Mouse (Mus musculus) embryonic facial prominence, embryonic 15.5 days (tissue): Measurements from ENCODE around the gene Zfp868. TPM values are rescaled to one million over a fixed set of nuclear protein-coding genes. Genes with fewer than 3 reads are reported as not detected.
"Not testable (repeated sequence)": the region's sequence is repeated elsewhere in the genome, so short reads cannot be mapped to it uniquely, and the experiment has no call there.

Experiments used
- ATAC-seq: fragments of 200-750 bp; cut with Nextera tagmentation; 2 replicates; pipeline ENCODE4 v1.8.0; 2017; ENCODE audit warnings: low read depth, moderate TSS enrichment; ENCODE audit not compliant: insufficient number of reproducible peaks, low FRiP score, low TSS enrichment
- H3K27ac ChIP-seq: fragments of 300-500 bp; sonication (generic); replicated peaks from 2 replicates; pipeline ENCODE4 v1.5.1; 2015; ENCODE audit warnings: mild to moderate bottlenecking, inconsistent platforms
- H3K27me3 ChIP-seq: fragments of 300-500 bp; sonication (generic); 2 replicates; pipeline ENCODE4 v1.6.1; 2015; ENCODE audit warnings: inconsistent platforms
- H3K36me3 ChIP-seq: fragments of 300-500 bp; sonication (generic); 2 replicates; pipeline ENCODE4 v1.6.1; 2015; ENCODE audit warnings: mild to moderate bottlenecking, inconsistent platforms
- H3K4me1 ChIP-seq: fragments of 300-500 bp; sonication (generic); 2 replicates; pipeline ENCODE4 v1.6.1; 2015; ENCODE audit warnings: inconsistent platforms
- H3K4me2 ChIP-seq: fragments of 300-500 bp; sonication (generic); replicated peaks from 2 replicates; pipeline ENCODE4 v1.6.1; 2015; ENCODE audit warnings: mild to moderate bottlenecking, inconsistent platforms
- H3K4me3 ChIP-seq: fragments of 300-500 bp; sonication (generic); replicated peaks from 2 replicates; pipeline ENCODE4 v1.5.1; 2015; ENCODE audit warnings: mild to moderate bottlenecking, inconsistent platforms
- H3K9ac ChIP-seq: fragments of 300-500 bp; sonication (generic); 2 replicates; pipeline ENCODE4 v1.6.1; 2015; ENCODE audit warnings: inconsistent platforms
- H3K9me3 ChIP-seq: fragments of 300-500 bp; sonication (generic); replicated peaks from 2 replicates; pipeline ENCODE4 v1.6.1; 2016; ENCODE audit warnings: inconsistent platforms
- WGBS: fragments of 180-500 bp; shearing (Covaris S2); methylation state at CpG from one replicate; pipeline ENCODE4 v1.1.7; 2015; 5-methylcytosine and 5-hydroxymethylcytosine counted together
- polyA plus RNA-seq: library from polyadenylated mRNA; unstranded; fragments of >200 nt; fragmentation: Nextera tagmentation; extraction: Ambion mirVana; gene quantifications from 2 replicates; pipeline ENCODE4 v1.2.1, GENCODE M21; 2015

Zfp868 gene
- 20.7 and 23.9 TPM in 2 replicates for polyA plus RNA-seq

DNA sequence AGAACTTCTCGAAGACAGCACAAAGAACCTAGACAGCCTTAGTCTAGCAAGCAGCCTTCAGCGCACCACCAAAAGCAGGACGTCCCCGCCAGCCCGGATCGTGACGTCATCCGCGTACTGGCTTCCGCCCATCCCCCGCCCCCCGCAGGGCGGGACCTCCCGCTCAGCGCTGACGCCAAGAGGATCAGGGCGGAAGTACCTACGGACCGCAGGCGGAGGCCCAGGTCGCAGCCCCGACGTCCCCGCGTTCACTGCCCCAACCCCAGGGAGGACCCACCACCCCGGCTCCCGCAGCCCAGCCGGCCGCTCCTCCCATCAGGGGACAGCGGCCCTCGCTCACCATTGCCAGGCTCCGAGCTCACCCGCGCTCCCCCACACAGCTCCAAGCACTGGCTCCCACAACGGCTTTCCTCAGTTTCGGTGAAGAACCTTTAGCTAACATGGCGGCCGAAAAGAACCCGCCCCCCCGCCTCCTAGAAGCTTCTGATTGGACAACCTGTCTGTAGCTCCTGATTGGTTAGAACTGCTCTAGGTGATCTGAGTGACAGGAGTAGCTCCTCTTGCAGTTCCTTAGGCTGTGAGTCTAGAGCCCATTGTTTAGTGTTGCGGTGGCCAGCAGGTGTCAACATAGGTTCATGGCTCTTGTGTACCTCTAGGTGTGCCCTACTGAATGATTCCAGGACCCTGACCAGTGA, at the start of gene Zfp868:
Gene Zfp868 (minus strand): TSS at position 454 of the 695 bp plus-strand sequence.
- WGBS: under 1% methylated on average over 41 of the region's 41 CpGs

DNA sequence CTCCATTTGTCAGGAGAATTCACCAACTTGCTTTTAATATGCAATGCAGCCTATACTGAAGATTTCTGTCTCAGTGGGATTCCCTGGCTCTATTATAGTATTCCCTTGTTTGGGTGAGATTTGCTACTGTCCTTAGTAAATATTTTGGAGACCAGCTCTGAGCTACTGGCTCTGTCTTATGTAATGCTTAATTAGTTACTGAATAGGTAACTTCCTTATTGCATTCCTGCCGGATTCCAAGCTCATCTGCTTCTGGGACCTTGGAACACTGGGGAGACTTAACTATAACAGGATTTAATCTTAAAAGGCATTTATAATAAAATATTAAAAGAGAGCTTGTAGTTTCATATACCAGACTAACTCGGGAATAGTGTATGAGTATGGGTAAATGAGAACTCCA, 39.7 kb upstream of the Zfp868 start:
- H3K9ac ChIP-seq, H3K4me3 ChIP-seq, H3K9me3 ChIP-seq, H3K27me3 ChIP-seq, H3K27ac ChIP-seq, H3K4me1 ChIP-seq, H3K4me2 ChIP-seq, ATAC-seq: not testable (repeated sequence)
- H3K36me3 ChIP-seq: peaks cover 25% of the 10 kb centered on the region
- WGBS: 79% methylated on average over 2 of the region's 2 CpGs

More for the DNA sequence above, at the start of gene Zfp868:
- peak; percentile 99 for ATAC-seq
- Histone ChIP-seq H3K4me2 (peak within 1 kb of the TSS; percentile 48), H3K27ac (peak within 1 kb of the TSS; percentile 99), H3K4me3 (peak within 1 kb of the TSS; percentile 88), H3K4me1 (peaks cover 8% of the 10 kb centered on the region; the same call in 1 of the 2 replicates), H3K36me3 (peaks cover 3% of the 10 kb centered on the region; the same call in 1 of the 2 replicates), H3K9ac (peak within 1 kb of the TSS; percentile 91), H3K27me3 (no peaks in the 10 kb centered on the region), H3K9me3 (no peaks in the 10 kb centered on the region)

DNA sequence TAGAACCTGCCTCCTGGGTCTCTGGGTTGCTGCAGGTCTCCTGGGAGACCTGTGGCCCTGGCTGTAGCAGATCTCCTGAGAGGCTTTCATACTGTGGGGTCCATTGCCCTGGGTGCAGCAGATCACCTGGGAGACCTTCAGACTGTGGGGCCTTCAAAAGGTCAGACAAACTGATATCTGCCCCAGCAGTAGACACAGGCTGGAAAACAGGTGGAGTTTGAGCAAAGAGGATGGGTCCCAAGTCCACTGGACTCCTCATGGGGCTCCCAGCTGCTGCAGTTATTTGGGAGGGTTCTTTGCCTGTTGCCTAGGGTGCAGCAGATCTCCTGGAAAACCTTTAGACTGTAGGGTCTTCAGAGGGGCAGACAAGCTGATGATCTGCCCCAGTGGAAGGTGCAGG, 35.9 kb upstream of the Zfp868 start:
- H3K27ac ChIP-seq: no peak overlapping the region
- no peak overlapping the region for H3K4me3 ChIP-seq
- H3K4me1 ChIP-seq: no peaks in the 10 kb centered on the region
- no peaks in the 10 kb centered on the region for H3K27me3 ChIP-seq
- H3K4me2 ChIP-seq: no peak overlapping the region
- peaks cover 29% of the 10 kb centered on the region for H3K36me3 ChIP-seq
- no peaks in the 10 kb centered on the region for H3K9me3 ChIP-seq
- H3K9ac ChIP-seq: no peak overlapping the region
- no peak for ATAC-seq

DNA sequence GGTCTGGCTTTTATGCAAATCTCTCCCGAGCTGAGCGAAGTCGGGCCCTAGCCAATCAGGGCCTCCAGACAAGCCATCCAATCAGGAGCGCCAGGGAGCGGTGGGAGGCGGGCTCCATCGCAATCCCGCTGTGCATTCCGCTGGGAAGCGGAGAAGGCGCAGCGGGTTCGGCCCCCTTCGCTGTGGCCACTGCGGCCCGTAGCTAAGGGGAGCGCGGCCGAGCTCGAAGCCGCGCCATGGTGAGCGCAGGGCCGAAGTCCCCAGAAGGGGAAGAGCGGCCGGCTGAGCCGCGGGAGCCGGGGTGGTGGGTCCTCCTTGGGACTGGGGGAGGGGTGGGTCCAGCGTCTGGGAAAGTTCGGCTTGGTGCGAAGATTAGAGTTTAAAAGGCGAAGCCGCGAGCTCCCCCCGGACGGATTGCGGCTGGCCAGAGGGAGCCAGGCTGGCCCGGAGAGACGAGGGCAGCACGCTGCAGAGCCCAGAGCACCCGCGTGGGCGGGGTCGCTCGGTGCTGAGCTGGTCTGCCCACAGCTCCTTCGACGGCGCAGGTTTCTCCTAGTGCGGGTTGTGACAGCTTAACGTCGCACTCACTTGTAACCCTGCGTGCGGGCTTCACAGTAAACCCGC, 29.1 kb upstream of the Zfp868 start, which contains the start of gene Zfp964:
Gene Zfp964 (plus strand): TSS at position 122 of the 624 bp plus-strand sequence.
- peak; percentile 99 for ATAC-seq
- Histone ChIP-seq H3K4me2 (peak within 1 kb of the TSS; percentile 90), H3K9me3 (no peaks in the 10 kb centered on the region), H3K9ac (peak within 1 kb of the TSS; percentile 62), H3K27ac (peak within 1 kb of the TSS; percentile 88), H3K36me3 (no peaks in the 10 kb centered on the region), H3K4me1 (peaks cover 6% of the 10 kb centered on the region; the same call in 1 of the 2 replicates), H3K4me3 (peak within 1 kb of the TSS; percentile 70), H3K27me3 (no peaks in the 10 kb centered on the region)
- under 1% methylated on average over 54 of the region's 55 CpGs for WGBS

DNA sequence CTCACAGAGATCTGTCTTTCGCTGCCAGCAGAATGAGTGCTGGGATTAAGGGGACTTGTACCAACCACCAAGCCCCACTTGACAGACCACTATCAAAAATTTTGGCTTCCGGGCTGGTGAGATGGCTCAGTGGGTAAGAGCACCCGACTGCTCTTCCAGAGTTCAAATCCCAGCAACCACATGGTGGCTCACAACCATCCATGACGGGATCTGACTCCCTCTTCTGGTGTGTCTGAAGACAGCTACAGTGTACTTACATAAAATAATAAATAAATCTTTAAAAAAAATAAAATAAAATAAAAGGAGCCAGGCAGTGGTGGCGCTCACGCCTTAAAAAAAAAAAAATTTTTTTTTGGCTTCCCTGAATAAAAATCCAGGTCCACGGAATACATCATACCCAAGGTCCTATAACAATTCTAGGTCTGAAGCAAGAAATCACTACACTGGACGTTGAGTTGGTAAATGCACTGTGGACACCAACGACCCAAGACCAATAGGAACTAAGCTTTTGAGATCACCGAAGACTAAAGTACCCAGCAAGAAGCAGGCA, 28.5 kb upstream of the Zfp868 start:
- peak overlapping the region; percentile 90 for H3K4me2 ChIP-seq
- no peaks in the 10 kb centered on the region for H3K36me3 ChIP-seq
- H3K9ac ChIP-seq: no peak overlapping the region
- H3K4me1 ChIP-seq: peaks cover 6% of the 10 kb centered on the region; the same call in 1 of the 2 replicates
- no peaks in the 10 kb centered on the region for H3K9me3 ChIP-seq
- no peaks in the 10 kb centered on the region for H3K27me3 ChIP-seq
- H3K27ac ChIP-seq: no peak overlapping the region
- ATAC-seq: no peak
- peak overlapping the region; percentile 70 for H3K4me3 ChIP-seq
- 43% methylated on average over 10 of the region's 10 CpGs for WGBS

DNA sequence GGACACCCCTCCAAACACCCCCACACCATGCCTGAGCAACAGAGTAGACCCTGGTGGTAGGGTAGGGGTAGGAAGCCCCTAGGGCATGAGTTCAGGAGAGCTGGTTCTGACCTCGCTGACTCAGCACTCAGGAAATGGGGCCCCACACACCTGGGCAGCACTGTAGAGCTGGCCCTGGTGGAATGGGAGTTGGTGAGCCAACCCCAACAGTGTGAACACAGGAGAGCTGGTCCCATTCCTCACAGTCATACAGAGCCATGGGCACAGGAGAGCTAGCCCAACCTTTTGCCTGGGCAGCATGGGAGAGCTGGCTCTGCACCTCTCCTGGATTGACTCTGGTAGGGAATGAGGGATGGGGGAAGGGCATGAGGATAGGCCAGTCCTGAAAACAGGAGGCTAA, 7.3 kb downstream of the Zfp868 start:
- 91% methylated on average over 1 of the region's 1 CpGs for WGBS
- H3K27ac ChIP-seq: no peak overlapping the region
- no peak overlapping the region for H3K4me3 ChIP-seq
- H3K4me2 ChIP-seq: no peak overlapping the region
- peaks cover 38% of the 10 kb centered on the region for H3K36me3 ChIP-seq
- no peaks in the 10 kb centered on the region for H3K4me1 ChIP-seq
- no peaks in the 10 kb centered on the region for H3K9me3 ChIP-seq
- ATAC-seq: no peak
- H3K9ac ChIP-seq: no peak overlapping the region
- H3K27me3 ChIP-seq: no peaks in the 10 kb centered on the region

DNA sequence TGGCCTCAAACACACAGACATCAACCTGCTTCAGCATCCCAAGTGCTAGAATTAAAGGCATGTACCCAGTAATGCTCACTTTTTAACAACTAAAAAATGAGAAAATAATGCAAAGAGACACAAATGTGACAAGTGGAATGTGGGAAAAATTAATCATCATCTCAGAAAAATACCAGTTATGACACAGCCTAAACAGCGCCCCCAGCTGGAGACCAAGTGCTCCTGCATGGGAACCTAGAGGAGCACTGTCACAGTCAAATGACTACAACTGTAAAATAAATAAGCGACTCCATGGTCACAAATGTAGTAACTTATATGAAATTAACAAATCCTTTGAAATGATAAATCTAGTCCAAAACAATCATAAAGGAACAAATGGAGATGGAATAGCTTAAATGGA, 10.7 kb downstream of the Zfp868 start:
- no peak for ATAC-seq
- H3K4me1 ChIP-seq: no peaks in the 10 kb centered on the region
- no peak overlapping the region for H3K27ac ChIP-seq
- H3K4me2 ChIP-seq: no peak overlapping the region
- H3K36me3 ChIP-seq: peaks cover 62% of the 10 kb centered on the region
- H3K9me3 ChIP-seq: no peaks in the 10 kb centered on the region
- no peak overlapping the region for H3K9ac ChIP-seq
- no peak overlapping the region for H3K4me3 ChIP-seq
- H3K27me3 ChIP-seq: no peaks in the 10 kb centered on the region
- 60% methylated on average over 2 of the region's 2 CpGs for WGBS

DNA sequence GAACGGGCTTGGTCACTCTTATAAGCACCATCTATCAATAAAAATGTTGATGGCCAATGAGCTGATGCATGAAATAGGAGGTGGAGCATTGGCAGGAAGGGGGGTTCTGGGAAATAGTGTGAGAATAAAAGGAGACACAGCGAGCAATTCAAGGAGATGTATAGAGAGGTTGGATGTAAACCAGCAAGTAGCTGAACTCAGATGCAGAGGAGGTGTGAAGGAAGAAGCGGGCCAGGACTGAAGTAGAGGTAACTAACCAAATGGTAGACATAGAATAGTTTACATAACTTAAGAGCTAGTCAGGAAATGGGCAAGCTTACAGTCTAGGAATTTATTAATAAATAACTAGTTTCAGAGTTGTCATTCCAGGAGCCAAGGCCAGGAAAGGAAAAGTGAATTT, 27.8 kb downstream of the Zfp868 start:
- not testable (repeated sequence) for H3K36me3 ChIP-seq, H3K27me3 ChIP-seq, H3K4me2 ChIP-seq, H3K9me3 ChIP-seq, H3K9ac ChIP-seq, H3K27ac ChIP-seq, H3K4me1 ChIP-seq, ATAC-seq, H3K4me3 ChIP-seq
- 86% methylated on average over 2 of the region's 3 CpGs for WGBS

DNA sequence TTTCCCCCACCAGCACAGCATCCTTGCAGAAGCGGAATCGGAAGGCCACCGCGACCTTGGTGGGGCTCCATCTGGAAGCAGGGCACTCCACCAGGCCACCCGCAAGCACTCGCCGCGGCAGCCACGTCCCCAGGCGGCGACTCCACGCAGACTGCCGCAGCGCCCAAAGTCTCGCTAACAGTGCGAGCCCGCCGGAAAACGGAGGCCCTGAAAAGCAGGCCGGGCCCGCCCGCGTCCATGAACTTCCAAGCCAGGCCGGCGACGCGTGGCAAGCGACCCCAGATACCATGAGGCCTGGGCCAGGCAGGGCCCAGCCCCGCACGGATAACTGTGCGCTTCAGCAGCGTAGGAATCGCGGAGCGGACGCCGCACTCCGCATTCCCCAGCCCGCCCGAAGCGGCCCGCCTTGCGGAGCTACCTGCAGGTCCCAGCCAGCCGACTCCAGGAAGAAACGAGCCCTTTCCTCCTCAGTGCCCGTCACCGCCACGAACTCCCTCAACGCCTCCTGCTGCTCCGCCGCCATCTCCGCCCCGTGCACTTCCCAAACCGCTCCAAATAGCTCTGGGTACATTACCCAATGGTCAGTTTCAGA, 40.6 kb downstream of the Zfp868 start:
- no peak for ATAC-seq
- 0 out of 2 replicates have a peak overlapping the region, but pooled peaks have one; percentile 19 for H3K27ac ChIP-seq
- peak overlapping the region; percentile 88 for H3K4me2 ChIP-seq
- no peaks in the 10 kb centered on the region for H3K36me3 ChIP-seq
- WGBS: under 1% methylated on average over 54 of the region's 54 CpGs
- H3K4me1 ChIP-seq: no peaks in the 10 kb centered on the region
- H3K4me3 ChIP-seq: peak overlapping the region; percentile 49
- no peaks in the 10 kb centered on the region for H3K9me3 ChIP-seq
- H3K9ac ChIP-seq: peak overlapping the region; percentile 47
- H3K27me3 ChIP-seq: no peaks in the 10 kb centered on the region

DNA sequence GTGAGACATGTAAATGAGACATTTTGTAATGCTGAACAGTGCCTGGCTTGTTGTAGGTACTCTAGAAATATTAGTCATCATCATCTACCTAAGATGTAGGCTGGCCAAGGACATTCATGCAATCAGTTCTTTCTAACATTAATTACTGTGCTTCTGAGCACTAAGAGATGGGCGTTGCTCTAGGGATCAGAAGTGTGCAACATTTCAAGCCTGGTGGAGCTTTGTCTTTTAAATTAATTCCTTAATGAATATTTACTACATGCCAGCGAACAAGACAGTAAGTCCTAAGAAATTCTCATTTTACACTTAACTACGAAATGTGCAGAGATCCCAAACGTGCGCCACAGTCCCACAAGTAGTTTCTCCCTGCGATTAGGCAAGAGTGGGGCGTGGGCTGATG, 41.1 kb downstream of the Zfp868 start:
- H3K9me3 ChIP-seq, H3K27ac ChIP-seq, H3K4me1 ChIP-seq, H3K27me3 ChIP-seq, ATAC-seq, H3K36me3 ChIP-seq: not testable (repeated sequence)
- Histone ChIP-seq H3K9ac (peak overlapping the region; percentile 47), H3K4me2 (peak overlapping the region; percentile 88), H3K4me3 (peak overlapping the region; percentile 49)
- WGBS: 19% methylated on average over 7 of the region's 7 CpGs
